Mouse (Mus musculus): ENCODE results near the gene Nelfe.
A peak's percentile ranks its signal among the peaks of the same experiment; 100 is the strongest.
"Not testable (repeated sequence)": the region's sequence is repeated elsewhere in the genome, so short reads cannot be mapped to it uniquely, and the experiment has no call there.

The Nelfe gene

GRCm38 (mm10) chr17:34893072-34893824, 43.1 kb downstream of the Nelfe start:
- no peak for DNase-seq (ENCODE audit: low spot score)

- DNase-seq (ENCODE audit: low spot score): peak; percentile 97
These were observed 43.9 kb downstream of the Nelfe start for GRCm38 (mm10) chr17:34894074-34894597.

- peak; percentile 50 for DNase-seq (ENCODE audit: low spot score)
These were observed 44.8 kb downstream of the Nelfe start for GRCm38 (mm10) chr17:34894801-34895530.

GRCm38 (mm10) chr17:34895724-34896123, 45.5 kb downstream of the Nelfe start:
- DNase-seq (ENCODE audit: low spot score): no peak

GRCm38 (mm10) chr17:34896366-34896765, 46.2 kb downstream of the Nelfe start:
- no peak for DNase-seq (ENCODE audit: low spot score)

GRCm38 (mm10) chr17:34897373-34898159, 47.4 kb downstream of the Nelfe start:
- DNase-seq (ENCODE audit: low spot score): peak; percentile 25

- DNase-seq (ENCODE audit: low spot score): peak; percentile 79
These were observed 48.0 kb downstream of the Nelfe start, which contains the start of the genes C2 and Ehmt2 for GRCm38 (mm10) chr17:34898160-34898586. Gene C2, minus strand, starts transcription at chr17:34898265. Gene Ehmt2, plus strand, starts transcription at chr17:34898469.

- DNase-seq (ENCODE audit: low spot score): peak; percentile 67
These were observed 48.5 kb downstream of the Nelfe start for GRCm38 (mm10) chr17:34898706-34899052.

GRCm38 (mm10) chr17:34899053-34899889, 49.1 kb downstream of the Nelfe start:
- DNase-seq (ENCODE audit: low spot score): peak; percentile 32

GRCm38 (mm10) chr17:34899890-34900243, 49.7 kb downstream of the Nelfe start:
- peak; percentile 61 for DNase-seq (ENCODE audit: low spot score)

GRCm38 (mm10) chr17:34900826-34901225, 50.6 kb downstream of the Nelfe start:
- DNase-seq (ENCODE audit: low spot score): not testable (repeated sequence)

GRCm38 (mm10) chr17:34901948-34902347, 51.8 kb downstream of the Nelfe start:
- DNase-seq (ENCODE audit: low spot score): not testable (repeated sequence)

- no peak for DNase-seq (ENCODE audit: low spot score)
These were observed 52.7 kb downstream of the Nelfe start for GRCm38 (mm10) chr17:34902895-34903294.

All from retina, embryonic 14.5 days (tissue).